Mouse (Mus musculus) limb, embryonic 11.5 days (tissue): ENCODE measurements at regions not wholly inside any gene's neighbourhood (a gene's known extent, or its start where the extent isn't known, plus 50 kb on each side); places are given as distances from the start of the nearest gene placed in this dataset.
A peak's percentile ranks its signal among the peaks of the same experiment; 100 is the strongest.

Source experiments
- ATAC-seq: fragments of 200-750 bp; cut with Nextera tagmentation; 2 replicates; pipeline ENCODE4 v1.8.0; 2017; ENCODE audit warnings: low read depth; ENCODE audit not compliant: insufficient number of reproducible peaks, low FRiP score, low TSS enrichment
- DNase-seq: peaks from one replicate; pipeline ENCODE4 v3.0.0-alpha.2; 2015; ENCODE audit warnings: low spot score
- H3K27ac ChIP-seq: fragments of 300-500 bp; sonication (generic); replicated peaks from 2 replicates; pipeline ENCODE4 v1.5.1; 2014; ENCODE audit warnings: low read depth, mild to moderate bottlenecking, low read length
- H3K27me3 ChIP-seq: fragments of 300-500 bp; sonication (generic); 2 replicates; pipeline ENCODE4 v1.6.1; 2014; ENCODE audit warnings: mild to moderate bottlenecking, low read length, mixed read lengths; ENCODE audit not compliant: control insufficient read depth, insufficient read depth
- H3K36me3 ChIP-seq: fragments of 300-500 bp; sonication (generic); 2 replicates; pipeline ENCODE4 v1.6.1; 2014; ENCODE audit warnings: mild to moderate bottlenecking, low read length, moderate library complexity, mixed read lengths; ENCODE audit not compliant: control insufficient read depth, insufficient read depth
- H3K4me1 ChIP-seq: fragments of 300-500 bp; sonication (generic); 2 replicates; pipeline ENCODE4 v1.6.1; 2014; ENCODE audit warnings: low read length, mixed read lengths; ENCODE audit not compliant: control insufficient read depth, insufficient read depth
- H3K4me2 ChIP-seq: fragments of 300-500 bp; sonication (generic); 2 replicates; pipeline ENCODE4 v1.6.1; 2014; ENCODE audit warnings: low read depth, mild to moderate bottlenecking, moderate library complexity; ENCODE audit not compliant: severe bottlenecking
- H3K4me3 ChIP-seq: fragments of 300-500 bp; sonication (generic); 2 replicates; pipeline ENCODE4 v1.5.1; 2014; ENCODE audit warnings: low read depth, low read length
- H3K9ac ChIP-seq: fragments of 300-500 bp; sonication (generic); 2 replicates; pipeline ENCODE4 v1.6.1; 2014; ENCODE audit warnings: mild to moderate bottlenecking, low read length
- H3K9me3 ChIP-seq: fragments of 300-500 bp; sonication (generic); 2 replicates; pipeline ENCODE4 v1.6.1; 2016; ENCODE audit warnings: low read length; ENCODE audit not compliant: control insufficient read depth
- WGBS: fragments of 180-500 bp; shearing (Covaris S2); extraction: QIAGEN DNeasy Blood & Tissue Kit; methylation state at CpG from one replicate; pipeline ENCODE4 v1.1.7; 2014; 5-methylcytosine and 5-hydroxymethylcytosine counted together

DNA sequence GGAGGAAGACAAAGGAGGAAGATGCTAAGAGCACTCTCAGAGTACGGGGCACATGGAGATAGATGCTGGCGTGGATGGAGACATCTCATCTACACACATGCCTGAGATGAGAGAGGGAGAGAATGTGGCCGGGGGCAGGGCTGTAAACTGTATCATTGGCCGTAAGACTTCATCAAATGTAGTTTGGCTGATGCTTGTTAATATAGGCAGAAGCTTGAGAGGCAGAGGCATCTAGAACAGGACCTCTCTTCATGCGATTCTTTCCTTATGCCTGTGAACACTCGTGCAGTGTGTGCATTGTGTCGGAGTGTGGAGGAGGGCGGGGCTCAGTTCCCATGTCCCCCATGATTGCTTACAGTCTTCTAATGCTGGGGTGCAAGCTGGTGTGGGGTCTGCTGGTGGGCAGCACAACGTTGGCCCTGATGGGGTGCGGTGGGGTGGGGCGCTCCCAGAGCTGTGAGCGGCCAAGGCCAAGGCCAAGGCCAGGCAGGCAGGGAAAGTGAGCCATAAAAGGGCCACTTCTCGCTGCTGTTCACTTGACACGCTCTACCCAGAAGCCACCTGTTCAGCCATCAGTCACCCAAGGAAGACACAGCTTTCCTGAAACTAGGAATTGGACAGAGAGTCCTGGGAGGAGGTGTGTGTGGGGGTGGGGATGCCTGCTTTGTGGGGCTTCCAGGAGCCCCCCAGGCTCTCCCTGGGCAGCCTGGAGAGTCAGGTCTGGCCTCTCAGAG, 51.7 kb upstream of the Casz1 start:
- Histone ChIP-seq H3K4me1 (peaks cover 10% of the 10 kb centered on the region), H3K9me3 (no peaks in the 10 kb centered on the region), H3K4me3 (no peak overlapping the region), H3K27ac (0 out of 2 replicates have a peak overlapping the region, but pooled peaks have one; percentile 33), H3K27me3 (no peaks in the 10 kb centered on the region; the same call in 1 of the 2 replicates), H3K4me2 (no peak overlapping the region), H3K9ac (no peak overlapping the region), H3K36me3 (no peaks in the 10 kb centered on the region)
- ATAC-seq (no peak), DNase-seq (no peak)
- 77% methylated on average over 14 of the region's 14 CpGs for WGBS

GRCm38 (mm10) chr4:148753143-148753798, 51.0 kb upstream of the Casz1 start:
- Histone ChIP-seq H3K27ac (0 out of 2 replicates have a peak overlapping the region, but pooled peaks have one; percentile 33), H3K4me3 (no peak overlapping the region), H3K27me3 (no peaks in the 10 kb centered on the region; the same call in 1 of the 2 replicates), H3K4me1 (peaks cover 10% of the 10 kb centered on the region), H3K4me2 (no peak overlapping the region), H3K9me3 (no peaks in the 10 kb centered on the region), H3K9ac (no peak overlapping the region), H3K36me3 (no peaks in the 10 kb centered on the region)
- DNase-seq (no peak), ATAC-seq (no peak)
- WGBS, result 51% methylated on average over 17 of the region's 17 CpGs

DNA sequence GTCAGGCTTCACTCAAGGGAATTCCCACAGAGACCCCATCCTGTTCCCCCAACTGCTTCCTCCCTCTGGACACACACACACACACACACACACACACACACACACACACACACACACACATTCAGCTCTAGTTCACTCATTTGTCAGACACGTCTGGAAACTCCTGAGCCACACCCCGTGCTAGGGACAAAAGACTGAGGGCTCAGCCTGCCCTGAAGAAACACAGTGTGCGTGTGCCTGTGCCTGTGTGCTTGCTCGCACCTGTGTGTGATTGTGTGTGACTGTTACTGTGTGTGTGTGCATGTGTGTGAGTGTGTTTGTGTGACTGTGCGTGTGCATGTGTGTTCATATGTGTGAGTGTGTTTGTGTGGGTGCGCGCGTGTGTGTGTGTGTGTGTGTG, 50.4 kb upstream of the Casz1 start:
- H3K4me3 ChIP-seq, result no peak overlapping the region
- WGBS, result 82% methylated on average over 8 of the region's 8 CpGs
- DNase-seq, result no peak

More for the DNA sequence above, 50.4 kb upstream of the Casz1 start:
- Histone ChIP-seq H3K4me2 (no peak overlapping the region), H3K27ac (no peak overlapping the region), H3K36me3 (no peaks in the 10 kb centered on the region), H3K9ac (no peak overlapping the region), H3K9me3 (no peaks in the 10 kb centered on the region), H3K27me3 (no peaks in the 10 kb centered on the region; the same call in 1 of the 2 replicates), H3K4me1 (peaks cover 13% of the 10 kb centered on the region)
- ATAC-seq, result no peak
